Mouse (Mus musculus) heart, adult 2 months (tissue): ENCODE results near the gene Eif4g1. TPM values are rescaled to one million over a fixed set of nuclear protein-coding genes. Genes with fewer than 3 reads are reported as not detected.
A peak's percentile ranks its signal among the peaks of the same experiment; 100 is the strongest.

Experiments used
- DNase-seq, 2 experiments: peaks; one replicate each; pipeline ENCODE4 v3.0.0; 2021
- H3K27ac ChIP-seq: fragments of 200-600 bp; 2 replicates; pipeline ENCODE4 v1.8.1; 2022
- H3K27me3 ChIP-seq: fragments of 200-500 bp; 2 replicates; pipeline ENCODE4 v1.6.1; 2012; ENCODE audit warnings: mild to moderate bottlenecking, low read length, inconsistent platforms, mixed read lengths; ENCODE audit not compliant: control insufficient read depth, insufficient read depth
- H3K36me3 ChIP-seq: fragments of 200-500 bp; 2 replicates; pipeline ENCODE4 v1.6.1; 2012; ENCODE audit warnings: low read length, inconsistent platforms; ENCODE audit not compliant: control insufficient read depth, insufficient read depth
- H3K4me1 ChIP-seq: fragments of 200-500 bp; 2 replicates; pipeline ENCODE4 v1.6.1; 2011; ENCODE audit warnings: low read length; ENCODE audit not compliant: control insufficient read depth, insufficient read depth
- H3K4me3 ChIP-seq: fragments of 200-600 bp; 2 replicates; pipeline ENCODE4 v1.8.1; 2022
- H3K79me2 ChIP-seq: fragments of 200-500 bp; replicated peaks from 2 replicates; pipeline ENCODE4 v1.6.1; 2012; ENCODE audit warnings: mild to moderate bottlenecking, inconsistent platforms, low read length, moderate library complexity, mixed read lengths; ENCODE audit not compliant: control insufficient read depth, insufficient read depth
- H3K9ac ChIP-seq: fragments of 200-500 bp; 2 replicates; pipeline ENCODE4 v1.6.1; 2012; ENCODE audit warnings: low read depth, mild to moderate bottlenecking, control low read depth, inconsistent platforms, low read length, mixed read lengths
- CTCF ChIP-seq: fragments of 200-600 bp; IDR thresholded peaks from 2 replicates; pipeline ENCODE4 v1.8.1; 2022; ENCODE audit warnings: antibody characterized with exemption, mild to moderate bottlenecking, moderate library complexity
- EP300 ChIP-seq: fragments of 200-500 bp; IDR thresholded peaks from 2 replicates; pipeline ENCODE4 v1.6.1; 2011; ENCODE audit warnings: low read depth, low read length, control low read depth; ENCODE audit not compliant: insufficient read depth
- POLR2A ChIP-seq: fragments of 200-500 bp; IDR thresholded peaks from 2 replicates; pipeline ENCODE4 v1.6.1; 2011; ENCODE audit warnings: mild to moderate bottlenecking, low read depth, low read length, control low read depth; ENCODE audit not compliant: insufficient read depth
- WGBS: fragments of 180-500 bp; shearing (Covaris S2); methylation state at CpG from one replicate; pipeline ENCODE4 v1.1.7; 2018; 5-methylcytosine and 5-hydroxymethylcytosine counted together
- intact Hi-C: fragments of 180-260 bp; cut with DNase I; formaldehyde crosslinking; loops from one replicate; pipeline ENCODE4 v1.15.1; 2025
- polyA plus RNA-seq: library from polyadenylated mRNA; depleted of rRNA; stranded (reverse); fragments of >200 nt; gene quantifications from 2 replicates; pipeline ENCODE4 v1.2.3, GENCODE M21; 2012
- total RNA-seq, 2 experiments: library from RNA; stranded (reverse); gene quantifications; 2 replicates each; pipeline ENCODE4 v1.2.3; 2021

The Eif4g1 gene
- total and polyA plus RNA-seq, 3 experiments = 343 to 420 (median 344) TPM

- DNase-seq = no peak
- TF ChIP-seq CTCF = no peak
- no peak for TF ChIP-seq POLR2A
- H3K27me3 ChIP-seq = no peaks in the 10 kb centered on the region
- H3K27ac ChIP-seq = no peak overlapping the region
- H3K36me3 ChIP-seq = no peaks in the 10 kb centered on the region
- 81% methylated on average over 10 of the region's 10 CpGs for WGBS
- peaks cover 4% of the 10 kb centered on the region for H3K4me1 ChIP-seq
- H3K79me2 ChIP-seq = no peaks in the 10 kb centered on the region
- no peak overlapping the region for H3K4me3 ChIP-seq
- intact Hi-C loops = no loop called here
- H3K9ac ChIP-seq = no peak overlapping the region
Observed at GRCm38 (mm10) chr16:20721808-20722207, 53.7 kb downstream of the Eif4g1 start.

DNA sequence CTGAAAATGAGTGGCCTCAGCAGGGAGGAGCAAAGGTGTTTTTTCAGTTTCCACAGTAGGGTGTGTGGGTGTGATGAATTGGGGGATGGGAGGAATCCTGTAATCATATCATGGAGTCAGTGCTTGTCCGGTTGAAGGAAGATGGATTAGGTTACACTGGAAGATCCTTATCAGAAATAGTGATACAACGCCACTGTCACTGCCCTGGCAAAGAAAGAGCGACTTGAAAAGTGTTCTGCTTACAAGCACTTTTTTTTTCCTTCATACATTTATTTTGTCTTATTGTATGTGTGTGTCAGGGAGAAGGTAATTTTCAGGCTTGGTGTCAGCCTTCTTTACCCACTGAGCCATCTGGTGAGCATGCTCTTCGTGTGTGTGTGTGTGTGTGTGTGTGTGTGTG lies 54.6 kb downstream of the Eif4g1 start:
- H3K27ac ChIP-seq = no peak overlapping the region
- no peak overlapping the region for H3K4me3 ChIP-seq
- no peak overlapping the region for H3K9ac ChIP-seq
- H3K27me3 ChIP-seq = no peaks in the 10 kb centered on the region
- intact Hi-C loops = no loop called here
- no peaks in the 10 kb centered on the region for H3K36me3 ChIP-seq
- no peaks in the 10 kb centered on the region for H3K79me2 ChIP-seq
- no peak for TF ChIP-seq POLR2A
- no peak for TF ChIP-seq CTCF
- no peak for TF ChIP-seq EP300
- H3K4me1 ChIP-seq = peaks cover 2% of the 10 kb centered on the region
- DNase-seq = no peak
- WGBS = 74% methylated on average over 4 of the region's 4 CpGs

DNA sequence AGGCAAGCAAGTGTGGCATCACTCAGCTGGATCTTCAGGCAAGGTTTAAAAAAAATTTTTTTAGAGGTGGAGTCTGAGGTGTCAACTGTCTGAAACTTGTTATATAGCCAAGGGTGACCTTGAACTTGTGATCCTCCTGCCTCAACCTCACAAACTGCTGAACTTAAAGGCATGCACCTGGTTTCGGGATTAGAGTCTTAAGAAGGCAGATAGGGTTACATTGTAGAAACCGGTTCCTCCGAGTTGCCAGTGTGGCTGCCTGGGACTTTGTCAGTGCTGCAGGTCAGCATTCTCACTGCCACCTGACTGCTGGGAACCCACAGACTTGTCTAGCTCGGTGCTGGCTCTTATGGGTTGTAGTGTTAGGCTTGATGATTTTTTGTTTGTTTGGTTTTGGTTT lies 55.1 kb downstream of the Eif4g1 start:
- Histone ChIP-seq H3K9ac (no peak overlapping the region), H3K4me1 (peaks cover 2% of the 10 kb centered on the region), H3K4me3 (no peak overlapping the region), H3K79me2 (no peaks in the 10 kb centered on the region), H3K27ac (no peak overlapping the region), H3K27me3 (no peaks in the 10 kb centered on the region), H3K36me3 (no peaks in the 10 kb centered on the region)
- DNase-seq = no peak
- WGBS = 61% methylated on average over 4 of the region's 4 CpGs
- no peak for TF ChIP-seq CTCF
- TF ChIP-seq POLR2A = no peak
- TF ChIP-seq EP300 = no peak
- intact Hi-C loops = no loop called here

- intact Hi-C loops = loop anchor here (2.0 kb wide), 1 partner anchor 36 kb away; no protein-coding TSS in a partner anchor
- 35% methylated on average over 5 of the region's 5 CpGs for WGBS
- H3K4me1 ChIP-seq = no peaks in the 10 kb centered on the region
- H3K4me3 ChIP-seq = no peak overlapping the region
- no peaks in the 10 kb centered on the region for H3K27me3 ChIP-seq
- no peak for TF ChIP-seq POLR2A
- peak; percentile 81 for TF ChIP-seq EP300
- TF ChIP-seq CTCF = peak; percentile 91
- no peak overlapping the region for H3K27ac ChIP-seq
- H3K9ac ChIP-seq = no peak overlapping the region
- peak; percentile 67 to 75 for DNase-seq
- no peaks in the 10 kb centered on the region for H3K36me3 ChIP-seq
- H3K79me2 ChIP-seq = no peaks in the 10 kb centered on the region
Observed at GRCm38 (mm10) chr16:20724338-20724748, 56.2 kb downstream of the Eif4g1 start.

DNA sequence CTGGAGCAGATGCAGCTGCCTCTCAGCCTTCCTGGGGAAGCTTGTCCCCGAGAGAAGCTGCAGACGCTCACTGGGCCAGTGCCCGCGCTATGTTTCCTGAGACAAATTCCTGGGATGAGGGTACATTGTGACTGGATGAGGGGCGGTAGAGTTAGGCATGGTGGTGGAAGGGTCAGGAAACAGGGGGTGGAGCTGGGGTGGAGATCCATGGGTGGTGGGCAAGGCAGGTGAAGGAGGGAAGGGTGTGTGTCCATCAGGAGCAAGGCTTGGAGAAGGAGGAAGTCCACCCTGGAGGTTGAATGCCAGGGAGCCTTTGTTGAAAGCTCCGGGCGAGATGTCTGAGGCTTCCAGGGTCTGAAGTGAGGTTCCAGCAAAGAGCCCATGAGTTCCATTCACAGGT lies 57.2 kb downstream of the Eif4g1 start:
- intact Hi-C loops = loop anchor here (2.0 kb wide), 1 partner anchor 35 kb away; no protein-coding TSS in a partner anchor
- Histone ChIP-seq H3K4me3 (no peak overlapping the region), H3K27ac (no peak overlapping the region), H3K27me3 (no peaks in the 10 kb centered on the region), H3K36me3 (no peaks in the 10 kb centered on the region), H3K79me2 (no peaks in the 10 kb centered on the region), H3K4me1 (no peaks in the 10 kb centered on the region), H3K9ac (no peak overlapping the region)
- DNase-seq = no peak
- 72% methylated on average over 7 of the region's 7 CpGs for WGBS
- TF ChIP-seq EP300 (no peak), POLR2A (no peak), CTCF (no peak)

DNA sequence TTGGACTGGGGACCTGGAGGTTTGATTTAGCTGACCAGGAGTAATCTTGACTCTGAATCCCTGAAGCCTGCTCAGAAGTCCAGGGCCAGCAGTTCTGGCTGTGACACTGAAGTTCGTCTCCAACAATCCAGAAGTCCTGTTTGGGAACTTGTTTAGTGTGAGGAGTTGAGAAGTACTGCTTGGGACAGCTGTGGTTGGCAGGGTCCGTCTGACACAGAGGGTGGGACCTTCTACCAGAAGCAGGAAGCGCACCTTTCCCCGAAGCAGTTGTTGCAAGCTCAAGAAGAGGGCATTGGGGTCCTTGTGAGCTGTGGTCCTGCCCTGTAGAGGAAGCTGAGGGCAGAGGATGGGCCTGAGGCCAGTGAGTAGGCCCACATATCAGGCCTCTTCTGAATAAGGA lies 57.6 kb downstream of the Eif4g1 start:
- H3K36me3 ChIP-seq = no peaks in the 10 kb centered on the region
- TF ChIP-seq CTCF (no peak), POLR2A (no peak), EP300 (no peak)
- H3K9ac ChIP-seq = no peak overlapping the region
- H3K4me3 ChIP-seq = no peak overlapping the region
- intact Hi-C loops = loop anchor here (2.0 kb wide), 1 partner anchor 35 kb away; no protein-coding TSS in a partner anchor
- H3K79me2 ChIP-seq = no peaks in the 10 kb centered on the region
- peak in 1 of 2 experiments; percentile 7 for DNase-seq
- peak overlapping the region; percentile 49; the same call in 1 of the 2 replicates for H3K27ac ChIP-seq
- no peaks in the 10 kb centered on the region for H3K27me3 ChIP-seq
- 58% methylated on average over 4 of the region's 4 CpGs for WGBS
- no peaks in the 10 kb centered on the region for H3K4me1 ChIP-seq
